Mouse (Mus musculus) cortical plate, adult 2 months (tissue): ENCODE measurements around the gene Pip4k2a. TPM values are rescaled to one million over a fixed set of nuclear protein-coding genes. Genes with fewer than 3 reads are reported as not detected.

Experiments used
- H3K27ac ChIP-seq: fragments of 200-500 bp; 2 replicates; pipeline ENCODE4 v1.5.1; 2012; ENCODE audit warnings: low read length, control low read depth, inconsistent platforms; ENCODE audit not compliant: insufficient read depth
- H3K4me1 ChIP-seq: fragments of 200-500 bp; 2 replicates; pipeline ENCODE4 v1.6.1; 2011; ENCODE audit warnings: low read length; ENCODE audit not compliant: control insufficient read depth, insufficient read depth
- H3K4me3 ChIP-seq: fragments of 200-500 bp; 2 replicates; pipeline ENCODE4 v1.5.1; 2011; ENCODE audit warnings: mild to moderate bottlenecking, low read length, control low read depth; ENCODE audit not compliant: insufficient read depth
- CTCF ChIP-seq: fragments of 200-500 bp; IDR thresholded peaks from 2 replicates; pipeline ENCODE4 v1.5.1; 2011; ENCODE audit warnings: mild to moderate bottlenecking, control low read depth, low read length; ENCODE audit not compliant: insufficient read depth; ENCODE audit errors: extremely low read depth
- POLR2A ChIP-seq: fragments of 200-500 bp; IDR thresholded peaks from 2 replicates; pipeline ENCODE4 v1.6.1; 2011; ENCODE audit warnings: mild to moderate bottlenecking, low read length, control low read depth; ENCODE audit not compliant: insufficient read depth; ENCODE audit errors: extremely low read depth
- polyA plus RNA-seq: library from polyadenylated mRNA; depleted of rRNA; stranded (reverse); fragments of >200 nt; gene quantifications from 2 replicates; pipeline ENCODE4 v1.2.3, GENCODE M21; 2012

The Pip4k2a gene
- polyA plus RNA-seq, 1 experiment = 58.8 TPM

DNA sequence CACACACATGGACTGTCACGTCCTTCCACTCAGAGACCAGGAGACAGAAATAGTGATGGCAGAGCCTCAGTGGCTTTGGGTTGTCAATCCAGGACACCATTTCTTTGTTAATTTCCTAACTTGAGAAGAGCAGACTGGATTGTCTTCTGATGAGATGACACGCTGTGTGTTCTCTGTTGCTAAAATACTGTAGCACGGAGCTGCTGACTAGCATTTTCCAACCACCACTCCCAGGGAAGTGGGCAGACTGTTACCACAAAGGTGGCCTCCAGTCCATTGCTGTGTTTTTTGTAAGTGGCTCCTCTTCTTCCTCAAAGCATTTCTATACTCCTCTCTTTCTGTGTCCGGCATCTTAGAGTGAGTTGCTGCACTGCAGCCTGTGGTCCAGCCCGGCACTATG is 39.4 kb downstream of the Pip4k2a start:
- no peak for TF ChIP-seq POLR2A
- no peak for TF ChIP-seq CTCF
- H3K4me1 ChIP-seq = peaks cover 8% of the 10 kb centered on the region; the same call in 1 of the 2 replicates
- H3K4me3 ChIP-seq = no peak overlapping the region
- no peak overlapping the region for H3K27ac ChIP-seq

GRCm38 (mm10) chr2:18958044-18958443 is 39.9 kb downstream of the Pip4k2a start:
- Histone ChIP-seq H3K4me1 (peaks cover 11% of the 10 kb centered on the region; the same call in 1 of the 2 replicates), H3K27ac (no peak overlapping the region), H3K4me3 (no peak overlapping the region)
- TF ChIP-seq CTCF (no peak), POLR2A (no peak)

DNA sequence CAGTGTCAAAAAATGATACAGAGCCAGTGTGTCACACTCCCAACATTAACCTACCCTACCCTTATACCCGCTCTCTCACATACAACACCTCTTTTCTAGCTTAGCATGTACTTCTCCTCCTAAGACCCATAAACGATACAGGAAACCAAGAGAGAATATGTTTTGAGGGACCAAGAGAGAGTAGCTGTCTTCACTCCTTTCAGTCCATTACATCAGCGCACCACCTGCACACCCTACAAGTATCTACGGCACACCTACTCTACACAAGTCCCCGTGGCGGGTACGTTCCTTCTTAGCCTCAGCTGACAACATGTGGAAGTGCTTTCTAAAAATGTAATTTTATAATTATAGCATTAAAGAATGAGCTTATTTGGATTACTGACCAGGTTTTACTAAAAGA is 40.5 kb downstream of the Pip4k2a start:
- peaks cover 13% of the 10 kb centered on the region; the same call in 1 of the 2 replicates for H3K4me1 ChIP-seq
- no peak overlapping the region for H3K4me3 ChIP-seq
- TF ChIP-seq POLR2A (no peak), CTCF (no peak)
- no peak overlapping the region for H3K27ac ChIP-seq

DNA sequence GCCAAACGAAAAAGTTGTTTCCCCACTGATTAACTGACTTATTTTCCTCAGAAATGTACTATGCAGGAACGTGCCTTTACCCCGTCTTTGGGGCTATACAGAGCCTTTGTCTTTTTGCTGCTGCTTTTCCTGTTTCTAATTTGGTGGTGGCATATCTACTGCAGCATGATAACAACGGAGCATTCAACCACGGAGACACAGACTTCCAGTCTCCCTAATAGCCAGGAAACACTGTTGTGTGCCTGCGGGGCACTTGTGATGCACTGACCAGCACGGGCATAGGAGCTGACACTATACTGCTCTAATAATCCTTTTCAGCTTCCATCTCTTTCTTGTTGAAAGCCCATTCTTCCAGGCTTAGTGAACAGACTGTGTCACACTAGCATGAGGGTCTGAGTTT is 41.0 kb downstream of the Pip4k2a start:
- Histone ChIP-seq H3K4me1 (peaks cover 13% of the 10 kb centered on the region; the same call in 1 of the 2 replicates), H3K4me3 (no peak overlapping the region), H3K27ac (no peak overlapping the region)
- TF ChIP-seq POLR2A (no peak), CTCF (no peak)

GRCm38 (mm10) chr2:18956424-18956823 is 41.5 kb downstream of the Pip4k2a start:
- peaks cover 13% of the 10 kb centered on the region; the same call in 1 of the 2 replicates for H3K4me1 ChIP-seq
- no peak overlapping the region for H3K4me3 ChIP-seq
- TF ChIP-seq CTCF (no peak), POLR2A (no peak)
- H3K27ac ChIP-seq = no peak overlapping the region

DNA sequence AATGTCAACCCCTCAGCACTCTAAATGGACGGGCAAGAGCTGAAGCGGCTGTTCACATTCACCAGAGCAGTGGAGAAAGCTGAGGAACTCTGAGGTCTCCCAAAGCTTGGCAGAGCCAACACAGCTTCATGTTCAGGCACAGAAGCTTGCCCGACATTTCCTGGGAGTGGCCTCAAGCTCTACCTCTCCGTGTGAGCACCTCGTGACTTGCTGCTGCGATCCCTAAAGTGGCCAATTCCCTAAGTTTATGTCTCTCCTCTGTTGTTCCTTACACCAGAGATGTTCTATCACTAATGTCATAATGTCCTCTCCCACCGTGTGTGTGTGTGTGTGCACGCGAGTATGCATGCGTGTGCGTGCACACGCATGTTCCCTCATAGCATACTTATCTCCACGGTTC is 42.3 kb downstream of the Pip4k2a start:
- Histone ChIP-seq H3K4me3 (no peak overlapping the region), H3K4me1 (peaks cover 13% of the 10 kb centered on the region; the same call in 1 of the 2 replicates), H3K27ac (no peak overlapping the region)
- TF ChIP-seq CTCF = no peak
- no peak for TF ChIP-seq POLR2A

- Histone ChIP-seq H3K27ac (no peak overlapping the region), H3K4me1 (peaks cover 13% of the 10 kb centered on the region; the same call in 1 of the 2 replicates), H3K4me3 (no peak overlapping the region)
- TF ChIP-seq CTCF (no peak), POLR2A (no peak)
These were observed 42.9 kb downstream of the Pip4k2a start for GRCm38 (mm10) chr2:18955022-18955421.

- H3K4me3 ChIP-seq = no peak overlapping the region
- H3K27ac ChIP-seq = no peak overlapping the region
- TF ChIP-seq CTCF = no peak
- no peak for TF ChIP-seq POLR2A
- peaks cover 13% of the 10 kb centered on the region; the same call in 1 of the 2 replicates for H3K4me1 ChIP-seq
These were observed 43.5 kb downstream of the Pip4k2a start for GRCm38 (mm10) chr2:18954422-18954821.

DNA sequence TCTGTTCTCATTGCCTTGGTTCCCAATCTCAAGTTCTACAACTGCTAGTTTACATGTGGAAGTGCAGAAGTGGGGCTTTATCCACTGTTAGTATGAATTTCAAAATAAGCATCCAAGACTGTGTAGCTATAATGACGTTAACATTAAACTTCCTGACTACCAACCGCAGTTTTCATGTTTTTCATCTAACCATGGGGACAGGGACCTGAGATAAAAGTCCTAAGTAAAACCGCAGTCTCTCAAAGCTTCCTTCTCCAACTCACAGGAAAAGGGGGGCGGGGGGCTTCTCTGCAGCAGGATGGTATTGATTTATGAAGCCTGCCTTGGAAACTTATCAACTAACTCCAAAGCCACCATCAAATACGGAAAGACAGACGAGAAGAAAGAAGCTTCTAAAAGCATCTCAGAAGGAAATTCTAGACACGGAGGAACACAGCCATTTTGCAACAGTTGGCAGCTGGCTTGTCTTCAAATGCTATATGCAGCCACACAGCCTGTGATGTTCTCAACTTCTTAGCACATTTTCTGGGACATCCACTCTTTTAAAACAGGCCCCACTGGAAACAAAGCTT is 45.7 kb downstream of the Pip4k2a start:
- H3K4me3 ChIP-seq = no peak overlapping the region
- no peak for TF ChIP-seq POLR2A
- no peak for TF ChIP-seq CTCF
- peaks cover 10% of the 10 kb centered on the region; the same call in 1 of the 2 replicates for H3K4me1 ChIP-seq
- H3K27ac ChIP-seq = no peak overlapping the region

DNA sequence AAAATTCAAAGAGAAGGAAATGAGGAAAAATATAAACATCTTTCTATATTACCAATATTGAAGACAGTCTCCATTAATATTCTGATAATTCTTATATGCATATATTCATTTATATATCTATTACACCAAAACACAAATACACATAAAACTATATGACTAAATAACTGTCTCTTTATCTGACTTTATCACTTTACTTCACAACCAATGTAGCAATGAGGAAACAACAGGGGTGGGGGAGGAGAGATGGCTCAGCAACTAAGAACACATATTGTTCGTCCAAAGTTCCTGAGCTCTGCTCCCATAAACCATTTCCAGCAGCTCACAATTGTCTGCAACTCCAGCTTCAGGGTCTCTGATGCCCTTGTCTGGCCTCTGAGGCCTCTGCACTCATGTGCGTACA is 47.2 kb downstream of the Pip4k2a start:
- no peak overlapping the region for H3K27ac ChIP-seq
- peaks cover 12% of the 10 kb centered on the region for H3K4me1 ChIP-seq
- TF ChIP-seq POLR2A = no peak
- H3K4me3 ChIP-seq = no peak overlapping the region
